Mouse (Mus musculus) left cerebral cortex, postnatal 25 days (tissue): Measurements from ENCODE around the gene Sema4a. TPM values are rescaled to one million over a fixed set of nuclear protein-coding genes. Genes with fewer than 3 reads are reported as not detected.
A peak's percentile ranks its signal among the peaks of the same experiment; 100 is the strongest.

Source experiments
- DNase-seq, 2 experiments: peaks; one replicate each; pipeline ENCODE4 v3.0.0; 2022; ENCODE audit warnings: low spot score in 2 of 2, mixed read lengths in 1 of 2
- intact Hi-C: fragments of 180-260 bp; cut with DNase I; formaldehyde crosslinking; loops from one replicate; pipeline ENCODE4 v1.15.1; 2025
- total RNA-seq, 2 experiments: library from RNA; stranded (reverse); gene quantifications; 2 replicates each; pipeline ENCODE4 v1.2.3; 2021

The Sema4a gene
- total RNA-seq, 2 experiments from 2014 or later: 49.2 to 57.9 TPM

DNA sequence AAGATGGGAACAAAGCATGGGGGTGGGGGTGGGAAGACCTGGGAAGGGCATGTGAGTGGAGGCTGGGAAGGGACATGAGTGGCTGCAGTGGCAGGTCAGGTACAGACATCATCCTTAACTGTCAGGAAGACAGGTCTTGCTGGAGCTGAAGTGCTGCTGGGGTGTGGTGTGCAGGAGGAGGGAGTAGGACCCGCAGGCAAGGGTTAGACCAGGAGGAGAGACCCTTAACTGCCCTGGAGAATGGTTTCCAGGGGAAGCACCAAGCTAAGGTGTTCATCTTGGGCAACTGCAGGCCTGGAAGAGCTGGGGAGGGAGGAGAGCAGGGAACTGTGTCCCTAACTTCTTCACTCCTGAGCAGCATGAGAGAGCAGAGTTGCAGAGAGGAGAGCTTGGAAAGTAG, 26.4 kb upstream of the Sema4a start:
- no peak for DNase-seq
- intact Hi-C loops: no loop called here

DNA sequence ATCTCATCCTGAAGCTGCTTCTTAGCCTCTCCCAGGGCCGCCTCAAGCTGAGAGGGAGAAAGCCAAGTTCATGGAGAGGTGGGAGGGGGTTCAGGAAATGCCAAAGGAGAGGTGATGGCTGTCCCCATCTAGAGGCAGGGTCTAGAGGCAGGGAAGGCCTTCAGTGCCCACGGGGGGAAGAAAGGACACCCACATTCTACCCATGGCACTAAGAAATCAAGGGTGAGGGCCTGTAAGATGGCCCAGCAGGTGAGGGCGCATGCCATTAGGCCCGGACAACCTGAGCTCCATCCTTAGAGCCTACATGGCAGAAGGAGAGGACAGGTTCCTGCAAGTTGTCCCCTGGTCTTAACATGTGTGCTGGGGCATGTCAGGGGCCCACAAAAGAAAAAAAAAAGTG, 25.9 kb upstream of the Sema4a start:
- DNase-seq: no peak
- intact Hi-C loops: no loop called here

DNA sequence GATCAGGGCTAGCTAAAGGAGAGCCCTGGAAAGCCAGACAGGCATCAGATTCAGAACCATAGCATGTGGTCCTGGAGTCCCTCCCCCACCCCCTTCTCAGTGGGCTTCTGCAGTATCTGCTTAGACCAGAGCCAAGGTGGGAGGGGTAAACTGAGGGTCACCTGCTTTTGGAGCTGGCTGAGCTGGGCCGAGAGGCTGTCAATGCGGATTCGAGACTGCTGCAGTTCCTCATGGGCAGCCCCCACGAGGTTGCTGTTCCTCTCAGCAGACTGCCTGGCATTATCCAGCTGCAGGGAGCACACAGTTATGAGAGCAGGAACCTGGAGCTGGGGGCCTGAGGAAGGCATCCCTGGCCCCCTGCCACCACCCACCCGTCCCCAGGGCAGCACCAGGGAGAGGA, 25.1 kb upstream of the Sema4a start:
- DNase-seq: no peak
- intact Hi-C loops: no loop called here

DNA sequence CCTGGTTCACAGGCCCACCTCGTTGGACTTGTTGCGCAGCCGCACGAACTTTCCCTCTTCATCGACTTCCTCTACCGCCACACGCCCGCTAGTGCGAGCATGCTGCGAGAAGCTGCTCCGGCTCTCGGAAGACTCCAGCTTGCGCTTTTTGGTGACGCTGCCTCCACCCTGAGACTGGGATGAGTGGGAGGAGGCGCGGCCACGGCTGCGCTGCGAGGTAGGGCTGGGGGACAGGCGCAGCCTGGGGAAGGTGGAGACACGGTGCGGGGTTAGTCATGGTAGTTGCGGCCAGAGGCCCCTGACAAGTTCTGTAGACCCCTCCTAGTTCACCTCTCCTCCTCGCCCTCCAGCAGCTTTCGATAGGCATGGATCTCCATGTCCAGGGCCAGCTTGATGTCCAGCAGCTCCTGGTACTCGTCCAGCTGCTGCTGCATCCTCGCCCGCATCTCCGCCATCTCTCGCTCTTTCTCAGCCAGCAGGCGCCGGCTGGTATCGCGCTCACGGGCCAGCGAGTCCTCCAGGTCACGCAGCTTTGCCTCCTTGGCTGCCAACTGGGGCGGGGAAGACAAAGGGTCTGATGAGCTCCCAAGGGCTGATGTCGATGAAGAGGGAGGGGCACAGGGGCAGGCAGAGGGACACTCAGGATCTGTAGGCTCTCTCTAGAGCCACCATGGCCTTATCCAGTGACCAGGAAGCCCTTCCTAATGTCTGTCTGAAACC, 23.8 kb upstream of the Sema4a start:
- peak in 1 of 2 experiments; percentile 63 for DNase-seq
- intact Hi-C loops: no loop called here

DNA sequence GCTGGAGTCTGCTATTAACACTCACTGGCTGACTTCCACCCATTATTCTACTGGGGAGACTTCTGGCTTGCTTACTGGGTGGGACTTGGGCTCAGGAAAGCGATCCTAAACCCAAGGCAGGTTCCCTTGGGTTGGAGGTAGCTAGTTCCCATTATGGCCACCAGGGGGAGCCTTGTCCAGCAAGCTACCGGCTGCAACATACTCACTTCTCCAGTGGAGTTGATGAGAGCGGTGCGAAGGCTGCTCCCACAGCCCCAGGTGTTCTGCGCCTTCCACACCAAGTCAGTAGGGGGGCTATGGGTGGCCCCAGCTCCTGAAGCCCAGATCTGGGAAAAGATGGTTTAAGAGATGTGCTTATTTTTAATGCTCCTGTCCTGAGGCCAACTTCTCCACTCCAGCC, 22.6 kb upstream of the Sema4a start:
- intact Hi-C loops: loop anchor here (1.0 kb wide), 2 partner anchors 39 to 43 kb away; no protein-coding TSS in a partner anchor

DNA sequence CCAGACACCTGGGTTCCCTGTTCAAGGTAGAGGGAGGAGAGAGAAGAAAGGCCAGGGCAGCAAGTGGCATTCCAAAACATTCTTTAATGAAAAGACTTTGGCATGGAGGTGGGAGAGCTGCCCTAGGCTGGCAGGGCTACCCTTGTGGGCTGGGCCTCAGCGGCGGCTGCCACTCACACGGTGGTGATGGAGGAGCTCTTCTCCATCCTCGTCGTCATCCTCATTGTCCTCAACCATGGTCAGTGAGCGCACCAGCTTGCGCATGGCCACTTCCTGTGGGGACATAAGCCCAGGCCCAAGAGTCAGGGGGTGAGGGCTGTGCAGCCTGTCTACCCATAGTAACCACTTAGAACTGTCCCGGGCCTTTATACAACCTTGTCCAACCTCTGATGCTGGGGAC, 22.2 kb upstream of the Sema4a start:
- DNase-seq: no peak

More for the DNA sequence above, 22.6 kb upstream of the Sema4a start:
- peak; percentile 65 to 71 for DNase-seq

DNA sequence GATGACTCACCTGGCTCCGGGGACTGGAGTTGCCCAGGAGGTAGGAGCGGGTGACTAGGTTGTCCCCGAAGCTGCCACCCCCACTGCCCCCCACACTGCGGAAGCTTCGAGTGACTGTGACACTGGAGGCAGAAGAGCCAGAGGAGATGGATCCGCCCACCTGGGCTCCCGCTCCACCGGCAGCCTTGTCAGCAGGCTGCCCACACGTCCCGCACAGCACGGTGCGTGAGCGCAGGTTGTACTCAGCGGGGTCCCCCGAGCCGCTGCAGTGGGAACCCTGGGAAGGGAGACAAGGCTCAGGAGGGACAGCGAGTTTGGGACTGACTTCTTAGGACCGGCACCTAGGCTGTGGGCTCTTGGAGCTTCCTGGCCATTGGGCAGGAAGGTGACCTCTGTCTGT, 21.4 kb upstream of the Sema4a start:
- intact Hi-C loops: no loop called here
- DNase-seq: peak in 1 of 2 experiments; percentile 44

More for the DNA sequence above, 22.2 kb upstream of the Sema4a start:
- intact Hi-C loops: loop anchor here (1.0 kb wide), 2 partner anchors 39 to 43 kb away; no protein-coding TSS in a partner anchor

DNA sequence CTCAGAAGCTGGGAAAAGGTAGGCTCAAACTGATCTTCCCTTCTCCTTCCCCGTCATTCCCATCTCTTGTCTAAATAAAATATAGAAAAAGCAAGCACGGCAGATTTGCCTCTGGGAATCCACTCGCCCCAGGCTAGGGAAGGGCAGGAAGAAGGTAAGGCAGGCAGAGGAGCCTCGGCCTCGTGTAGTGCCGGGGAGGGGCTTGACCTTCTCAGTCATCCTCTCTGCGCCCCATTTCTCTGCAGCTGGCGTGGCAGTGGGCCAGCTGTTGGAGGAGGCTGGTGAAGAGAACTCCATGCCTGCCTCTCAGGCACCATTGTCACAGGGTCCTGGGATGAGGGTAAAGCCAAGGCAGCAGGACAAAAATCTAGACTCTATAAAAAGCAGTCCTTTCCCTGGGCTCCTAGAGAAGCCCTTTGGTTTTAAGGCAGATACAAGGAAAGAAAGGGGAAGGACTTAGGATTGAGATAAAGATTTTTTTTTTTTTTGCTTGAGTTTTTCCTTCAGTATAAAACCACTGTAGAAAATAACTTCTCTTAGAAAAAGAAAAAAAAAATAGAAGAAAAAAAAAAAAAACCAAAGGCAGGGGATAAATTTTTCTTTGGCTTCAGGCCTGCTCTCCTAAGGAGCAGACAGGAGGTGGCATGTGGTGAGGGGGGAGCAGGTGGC, 20.5 kb upstream of the Sema4a start:
- intact Hi-C loops: no loop called here
- no peak for DNase-seq

DNA sequence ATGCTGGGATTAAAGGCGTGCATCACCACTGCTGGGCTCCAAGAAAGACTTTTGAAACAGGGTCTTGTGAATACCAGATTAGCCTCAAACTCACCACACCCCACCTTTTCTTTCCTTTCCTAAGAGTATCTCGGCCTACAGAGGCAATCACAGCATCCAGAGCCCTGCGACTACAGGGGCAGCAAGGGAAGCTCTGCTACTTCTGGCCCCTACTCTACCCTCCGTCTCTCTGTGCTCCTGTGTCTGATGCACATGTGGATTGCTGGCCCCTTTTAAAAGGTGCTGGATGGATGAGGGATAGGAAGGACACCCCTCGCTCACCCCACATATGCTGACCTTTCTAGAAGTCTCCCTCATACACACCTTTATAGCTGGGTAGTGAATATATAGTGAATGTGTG, 19.7 kb upstream of the Sema4a start:
- intact Hi-C loops: no loop called here
- no peak for DNase-seq

DNA sequence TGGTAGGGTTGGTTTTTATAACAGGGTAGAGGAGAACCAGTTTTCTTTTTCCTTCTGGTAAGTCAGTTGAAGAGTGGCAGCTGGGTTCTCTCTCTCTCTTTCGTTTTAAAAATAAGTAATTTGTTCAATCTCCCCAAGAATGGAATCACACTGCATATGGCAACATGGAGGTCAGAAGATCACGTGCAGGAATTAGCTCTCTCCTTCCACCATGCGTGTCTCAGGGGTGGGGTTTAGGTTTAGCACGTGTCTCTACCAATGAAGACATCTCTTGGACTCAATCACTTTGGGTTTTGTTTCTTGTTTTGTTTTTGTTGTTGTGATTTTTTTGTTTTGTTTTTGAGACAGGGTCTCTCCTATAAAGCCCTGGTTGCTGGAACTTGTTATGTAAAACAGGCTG, 18.8 kb upstream of the Sema4a start:
- intact Hi-C loops: no loop called here
- no peak for DNase-seq

DNA sequence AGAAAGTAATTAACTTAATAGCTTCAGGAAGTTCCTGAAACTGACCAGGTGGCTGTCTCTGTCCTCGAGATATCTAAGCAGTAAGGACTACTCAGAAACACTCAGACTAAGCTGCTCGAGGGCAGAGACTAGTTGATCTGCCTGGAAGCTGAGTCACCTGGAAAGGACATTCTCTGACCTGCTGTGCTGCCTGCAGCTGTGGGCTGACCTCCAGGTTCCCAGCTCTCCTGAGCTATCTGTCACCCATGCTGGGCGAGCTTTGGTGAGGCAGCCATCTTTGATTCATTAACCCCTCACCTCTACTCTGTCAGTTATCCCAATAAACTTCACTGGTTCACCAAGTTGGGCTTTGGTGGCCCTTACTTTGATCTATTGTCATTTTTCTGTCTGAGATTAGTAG, 18.2 kb upstream of the Sema4a start:
- intact Hi-C loops: no loop called here

DNA sequence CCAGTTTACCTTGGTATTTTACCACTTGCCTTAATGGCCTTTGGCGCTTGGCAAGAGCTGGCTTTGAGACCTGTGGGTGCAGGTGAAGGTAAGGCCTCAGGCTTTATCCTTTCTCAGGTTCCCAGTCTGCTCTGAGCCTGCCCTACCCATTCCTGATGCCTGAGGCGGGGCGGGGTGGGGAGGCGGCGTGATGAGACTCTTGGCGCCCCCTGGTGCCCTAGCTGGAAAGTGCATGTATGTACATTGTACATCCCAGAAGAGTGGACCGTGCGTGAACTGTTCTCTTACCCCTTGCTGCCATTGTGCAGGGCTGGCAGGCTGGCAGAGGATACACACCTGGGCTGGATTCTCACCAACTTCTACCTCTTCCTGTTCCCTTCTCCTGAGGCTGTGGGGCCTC, 16.8 kb upstream of the Sema4a start:
- peak; percentile 77 to 83 for DNase-seq
- intact Hi-C loops: no loop called here

More for the DNA sequence above, 18.2 kb upstream of the Sema4a start:
- no peak for DNase-seq

DNA sequence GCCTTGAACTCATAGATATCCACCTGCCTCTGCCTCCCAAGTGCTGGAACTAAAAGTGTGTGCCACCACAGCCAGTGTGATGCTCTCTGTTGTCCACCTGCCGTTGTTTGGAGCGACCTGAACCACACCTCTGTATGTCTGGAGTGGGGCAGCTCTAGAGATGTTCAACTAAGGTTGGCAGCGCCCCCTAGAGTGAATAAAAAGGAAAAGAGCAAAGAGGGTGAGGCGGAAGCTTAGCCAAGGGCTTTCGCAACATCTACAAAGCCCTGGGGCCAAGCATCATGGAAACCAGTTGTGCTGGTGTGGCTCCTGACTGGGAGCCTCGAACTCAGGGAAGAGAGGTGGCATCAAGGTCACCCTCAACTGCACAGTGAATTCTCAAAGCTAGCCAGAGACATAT, 15.4 kb upstream of the Sema4a start:
- intact Hi-C loops: no loop called here

DNA sequence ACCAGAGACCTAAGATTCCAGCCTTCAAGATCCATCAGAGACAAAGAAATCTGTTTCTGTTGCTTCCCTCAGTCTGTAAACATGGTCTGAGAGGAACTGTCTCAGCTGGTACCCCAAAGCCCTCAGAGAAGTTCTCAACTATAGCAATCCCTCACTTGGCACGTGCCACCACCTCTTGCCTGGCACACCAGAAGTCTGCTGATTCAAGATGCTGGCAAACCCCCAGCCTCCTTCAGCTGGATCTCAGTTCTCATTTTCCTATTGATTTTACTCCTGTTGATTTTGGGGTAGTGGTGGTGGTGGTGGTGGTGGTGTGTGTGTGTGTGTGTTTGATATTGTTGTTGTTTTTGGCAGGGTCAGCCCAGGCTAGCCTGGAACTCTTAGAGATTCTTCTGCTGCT, 12.6 kb upstream of the Sema4a start:
- no peak for DNase-seq
- intact Hi-C loops: no loop called here

More for the DNA sequence above, 15.4 kb upstream of the Sema4a start:
- no peak for DNase-seq

DNA sequence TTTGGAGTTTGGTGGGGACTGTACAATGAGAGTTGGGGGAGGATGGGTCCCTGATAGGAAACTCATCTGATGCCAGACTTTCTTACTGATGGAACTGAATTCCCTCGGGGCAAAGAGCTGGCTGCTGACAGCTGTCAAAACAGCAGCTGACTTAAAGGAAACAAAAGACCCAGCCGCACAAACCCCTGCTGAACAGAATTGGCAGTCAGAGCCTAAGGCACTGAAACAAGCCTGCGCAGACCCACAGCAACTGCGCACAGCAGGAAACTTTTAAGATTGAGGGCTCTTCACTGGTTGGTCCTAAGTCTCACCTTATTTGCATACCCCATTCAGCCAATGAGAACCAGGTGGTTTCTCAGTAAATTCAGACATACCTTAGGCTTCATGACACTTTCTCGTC, 12.0 kb upstream of the Sema4a start:
- intact Hi-C loops: no loop called here
- no peak for DNase-seq

DNA sequence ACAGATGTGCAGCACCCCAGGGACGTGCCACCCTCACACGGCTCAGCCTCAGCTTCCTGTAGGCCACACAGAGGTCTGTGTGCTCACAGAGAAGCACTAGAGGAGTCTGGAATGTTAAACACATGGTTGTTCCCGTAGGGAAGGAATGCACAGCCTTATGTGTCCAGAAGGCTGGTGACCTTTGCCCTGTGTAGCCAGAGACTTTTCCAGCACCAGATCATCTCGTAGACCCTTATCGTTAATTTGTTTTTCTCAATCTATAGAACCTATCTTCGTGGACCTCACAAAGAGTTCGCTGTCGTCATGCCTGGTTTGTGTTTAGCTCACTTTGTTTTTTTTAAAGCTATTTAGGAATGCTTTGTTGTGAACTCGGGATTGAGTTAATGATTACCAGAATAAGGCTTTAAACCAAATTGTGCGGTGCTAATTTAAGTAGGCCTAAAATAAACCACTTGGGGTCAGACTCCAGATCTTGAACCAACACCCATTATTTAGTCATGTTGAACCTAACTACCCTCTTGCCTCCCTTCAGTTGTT, 10.0 kb upstream of the Sema4a start:
- intact Hi-C loops: no loop called here
- DNase-seq: no peak

DNA sequence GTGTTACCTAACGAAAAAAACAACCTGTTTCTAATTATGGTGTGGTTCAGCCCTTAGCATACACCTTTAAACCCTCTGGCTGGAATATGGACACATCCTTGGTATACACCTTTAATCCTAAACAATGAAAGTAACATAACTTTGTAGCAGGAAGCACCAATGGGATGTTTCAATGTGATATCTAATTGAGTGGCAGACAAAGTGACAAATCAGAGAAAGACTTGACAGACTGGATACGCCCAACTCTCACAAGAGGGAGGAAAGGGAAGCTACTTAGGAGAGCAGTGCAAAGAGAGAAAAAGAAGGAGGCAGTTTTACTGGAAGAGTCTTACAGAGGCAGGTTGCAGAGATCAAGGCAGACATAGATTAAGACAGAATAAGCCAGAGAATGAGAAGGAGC, 8.5 kb upstream of the Sema4a start:
- intact Hi-C loops: no loop called here
- no peak for DNase-seq

DNA sequence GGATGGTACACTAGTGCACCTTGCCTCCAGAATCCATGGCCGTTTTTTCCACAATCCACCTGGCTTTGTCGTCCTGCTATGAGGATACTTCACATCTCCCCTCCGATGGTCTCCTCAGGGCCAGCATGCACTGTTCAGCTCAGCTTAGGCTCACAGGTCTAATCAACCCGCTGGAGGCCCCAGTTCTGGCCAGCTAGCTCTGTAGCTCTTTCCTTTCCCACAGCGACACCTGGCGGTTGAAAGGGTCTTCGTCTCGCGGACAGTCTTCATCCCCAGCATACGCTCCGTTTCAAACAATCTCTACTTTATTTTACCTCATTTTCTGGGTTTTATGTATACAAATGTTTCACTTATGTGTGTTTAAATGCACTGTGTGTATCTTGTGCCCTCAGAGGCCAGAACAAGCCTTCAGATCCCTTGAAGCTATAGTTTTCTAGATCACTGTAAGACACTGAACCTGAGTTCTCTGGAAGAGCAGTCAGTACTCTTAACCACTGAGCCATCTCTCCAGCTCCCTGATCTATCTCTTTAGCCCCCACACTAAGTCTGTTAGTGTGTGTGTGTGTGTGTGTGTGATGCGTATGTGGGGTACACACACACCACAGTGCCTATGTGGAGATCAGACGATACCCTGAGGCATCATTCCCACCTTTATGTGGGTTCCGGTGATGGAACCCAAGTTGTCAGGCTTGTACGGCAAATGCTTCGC, 6.3 kb upstream of the Sema4a start:
- intact Hi-C loops: loop anchor here (1.0 to 2.0 kb wide), 2 partner anchors 26 to 60 kb away; no protein-coding TSS in a partner anchor
- DNase-seq: peak; percentile 87 to 91

DNA sequence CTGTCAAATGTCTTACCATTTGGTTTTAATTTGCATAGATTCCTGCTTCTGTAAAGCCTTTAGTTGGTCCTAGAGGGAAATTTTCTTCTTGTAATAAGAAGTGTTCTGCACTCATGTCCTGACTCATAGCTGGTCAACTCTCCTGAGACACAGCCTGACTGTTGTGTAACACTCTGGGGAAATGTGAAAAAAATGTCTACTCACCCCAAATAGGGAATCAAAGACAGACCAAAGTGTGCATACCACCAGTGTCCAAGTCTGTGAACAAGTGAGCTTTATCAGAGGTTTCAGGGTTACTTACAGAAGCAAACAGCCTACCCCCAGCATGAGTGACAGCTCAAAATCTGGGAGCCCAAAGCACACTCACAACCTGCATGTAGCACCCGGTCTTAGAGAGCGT, 4.1 kb upstream of the Sema4a start:
- intact Hi-C loops: no loop called here
- DNase-seq: no peak

DNA sequence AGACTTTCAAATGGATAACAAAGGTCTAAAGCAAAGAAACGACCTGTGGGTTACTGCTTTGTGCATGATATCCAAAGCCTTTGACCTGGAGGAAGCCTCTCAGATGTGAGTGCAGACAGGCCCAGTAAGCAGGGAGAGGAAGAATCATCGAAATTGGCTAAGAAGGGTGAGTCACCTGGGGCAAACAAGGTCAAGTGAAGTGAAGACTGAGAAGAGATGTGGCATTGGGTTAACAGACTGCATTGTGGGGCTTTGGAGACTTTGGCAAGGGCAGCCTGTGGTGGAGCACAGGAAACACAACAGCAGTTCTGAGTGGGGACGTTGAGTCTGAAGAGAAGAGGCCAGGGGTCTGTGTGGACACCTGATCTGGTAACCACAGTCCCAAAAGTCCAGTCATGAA, 3.4 kb upstream of the Sema4a start:
- intact Hi-C loops: no loop called here
- no peak for DNase-seq
